Comparison of ENCODE assay signal across 14 mouse cellular contexts in genomic region chr5:41266731-41267130, GRCm38 (mm10).
"Had no signal": no experiment of that assay in that cellular context is flagged by ENCODE, and none has a peak within 500 bp of the region (broad histone marks: within the 10 kb centered on the region; RNA-seq: fewer than 3 reads in every experiment).

No protein-coding gene starts in this region.

- DNase-seq: heart, postnatal 10 days; heart, postnatal 14 days; heart, postnatal 36 days; kidney, adult 11 months; kidney, adult 18-20 months; kidney, adult 2 months; kidney, adult 8-10 months; kidney, adult 9 months; kidney, postnatal 10 days; kidney, postnatal 14 days; kidney, postnatal 36 days; kidney, postnatal 4 days; layer of hippocampus, adult 9-11 months; layer of hippocampus, postnatal 36 days had no signal
